Mouse (Mus musculus) small intestine, adult 2 months (tissue): Measurements from ENCODE around the gene Icam2. TPM values are rescaled to one million over a fixed set of nuclear protein-coding genes. Genes with fewer than 3 reads are reported as not detected.
"Not testable (repeated sequence)": the region's sequence is repeated elsewhere in the genome, so short reads cannot be mapped to it uniquely, and the experiment has no call there.

ENCODE experiments used
- H3K27ac ChIP-seq: fragments of 200-500 bp; 2 replicates; pipeline ENCODE4 v1.5.1; 2012; ENCODE audit warnings: low read depth, low read length, control low read depth, inconsistent platforms; ENCODE audit not compliant: insufficient read depth
- H3K27me3 ChIP-seq: fragments of 200-500 bp; 2 replicates; pipeline ENCODE4 v1.6.1; 2012; ENCODE audit warnings: mild to moderate bottlenecking, moderate library complexity, low read length, inconsistent platforms; ENCODE audit not compliant: control insufficient read depth, insufficient read depth
- H3K36me3 ChIP-seq: fragments of 200-500 bp; 2 replicates; pipeline ENCODE4 v1.6.1; 2012; ENCODE audit warnings: mild to moderate bottlenecking, low read length, control low read depth, inconsistent platforms; ENCODE audit not compliant: control insufficient read depth, insufficient read depth
- H3K4me1 ChIP-seq: fragments of 200-500 bp; 2 replicates; pipeline ENCODE4 v1.6.1; 2012; ENCODE audit warnings: low read length, inconsistent platforms, mixed read lengths; ENCODE audit not compliant: control insufficient read depth, insufficient read depth, insufficient read length
- H3K4me3 ChIP-seq: fragments of 200-500 bp; 2 replicates; pipeline ENCODE4 v1.5.1; 2012; ENCODE audit warnings: low read depth, mild to moderate bottlenecking, control low read depth, inconsistent platforms, low read length, moderate library complexity
- CTCF ChIP-seq: fragments of 200-500 bp; IDR thresholded peaks from 2 replicates; pipeline ENCODE4 v1.5.1; 2012; ENCODE audit warnings: low read depth, mild to moderate bottlenecking, control low read depth, inconsistent platforms, low read length, moderate library complexity, mixed read lengths; ENCODE audit not compliant: insufficient replicate concordance, insufficient read length; ENCODE audit errors: extremely low read depth
- POLR2A ChIP-seq: fragments of 200-500 bp; IDR thresholded peaks from 2 replicates; pipeline ENCODE4 v1.6.1; 2012; ENCODE audit warnings: low read depth, mild to moderate bottlenecking, control low read depth, inconsistent platforms, low read length, moderate library complexity
- WGBS: fragments of 180-500 bp; shearing (Covaris S2); methylation state at CpG from one replicate; pipeline ENCODE4 v1.1.7; 2018; 5-methylcytosine and 5-hydroxymethylcytosine counted together
- polyA plus RNA-seq: library from polyadenylated mRNA; depleted of rRNA; stranded (reverse); fragments of >200 nt; gene quantifications from 2 replicates; pipeline ENCODE4 v1.2.3, GENCODE M21; 2012

Icam2 gene
- polyA plus RNA-seq, 1 experiment = 10.4 TPM

DNA sequence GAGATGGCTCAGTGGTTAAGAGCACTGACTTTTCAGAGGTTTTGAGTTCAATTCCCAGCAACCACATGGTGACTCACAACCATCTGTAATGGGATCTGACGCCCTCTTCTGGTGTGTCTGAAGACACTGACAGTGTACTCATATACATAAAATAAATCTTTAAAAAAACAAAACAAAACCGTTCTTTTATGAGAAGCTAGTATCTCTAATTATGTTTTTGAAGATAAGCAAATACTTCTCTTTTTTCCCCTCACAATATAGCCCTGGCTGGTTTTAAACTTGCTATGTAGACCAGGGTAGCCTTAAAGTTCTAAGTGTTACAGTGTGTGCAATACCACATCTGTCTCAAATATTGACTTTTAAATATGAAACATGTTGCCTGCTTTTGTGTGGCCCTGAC lies 23.3 kb upstream of the Icam2 start:
- no peak overlapping the region for H3K4me3 ChIP-seq
- 80% methylated on average over 2 of the region's 2 CpGs for WGBS
- peaks cover 61% of the 10 kb centered on the region for H3K36me3 ChIP-seq
- H3K4me1 ChIP-seq = no peaks in the 10 kb centered on the region
- TF ChIP-seq POLR2A (no peak), CTCF (no peak)
- no peak overlapping the region for H3K27ac ChIP-seq
- H3K27me3 ChIP-seq = no peaks in the 10 kb centered on the region

GRCm38 (mm10) chr11:106410507-106410906 lies 22.6 kb upstream of the Icam2 start:
- H3K27ac ChIP-seq = no peak overlapping the region
- H3K4me3 ChIP-seq = no peak overlapping the region
- no peaks in the 10 kb centered on the region for H3K27me3 ChIP-seq
- H3K36me3 ChIP-seq = peaks cover 63% of the 10 kb centered on the region
- H3K4me1 ChIP-seq = no peaks in the 10 kb centered on the region
- WGBS = 81% methylated on average over 3 of the region's 3 CpGs
- TF ChIP-seq CTCF (no peak), POLR2A (no peak)

DNA sequence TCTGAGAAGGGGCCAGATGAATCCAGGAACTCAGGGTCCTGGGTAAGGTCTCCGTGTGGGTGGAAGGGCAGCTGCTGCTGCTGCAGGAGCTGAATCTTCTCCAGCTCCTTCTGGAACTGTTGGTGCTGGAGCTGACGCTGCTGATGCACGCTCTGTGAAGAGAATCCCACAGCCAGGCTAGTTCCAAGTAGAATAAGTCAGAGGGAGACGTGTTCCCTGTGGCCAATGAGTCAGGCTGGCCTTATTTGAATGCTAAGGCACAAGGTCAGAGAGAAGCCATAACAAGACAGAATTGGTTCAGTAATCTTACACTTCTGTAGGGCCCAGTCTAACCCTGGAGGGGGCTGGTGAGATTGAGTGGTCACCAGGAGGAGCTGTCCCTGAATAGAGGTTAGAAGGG lies 22.1 kb upstream of the Icam2 start:
- Histone ChIP-seq H3K4me3 (no peak overlapping the region), H3K27ac (no peak overlapping the region), H3K36me3 (peaks cover 64% of the 10 kb centered on the region), H3K4me1 (no peaks in the 10 kb centered on the region), H3K27me3 (no peaks in the 10 kb centered on the region)
- no peak for TF ChIP-seq CTCF
- TF ChIP-seq POLR2A = no peak
- 91% methylated on average over 4 of the region's 4 CpGs for WGBS

- H3K36me3 ChIP-seq = peaks cover 61% of the 10 kb centered on the region
- TF ChIP-seq CTCF = no peak
- no peak for TF ChIP-seq POLR2A
- no peak overlapping the region for H3K4me3 ChIP-seq
- no peaks in the 10 kb centered on the region for H3K27me3 ChIP-seq
- H3K27ac ChIP-seq = no peak overlapping the region
- H3K4me1 ChIP-seq = no peaks in the 10 kb centered on the region
- 91% methylated on average over 8 of the region's 8 CpGs for WGBS
These were observed 10.6 kb upstream of the Icam2 start for GRCm38 (mm10) chr11:106398481-106398880.

- Histone ChIP-seq H3K4me1 (no peaks in the 10 kb centered on the region), H3K4me3 (no peak overlapping the region), H3K27me3 (no peaks in the 10 kb centered on the region), H3K36me3 (peaks cover 57% of the 10 kb centered on the region), H3K27ac (no peak overlapping the region)
- 86% methylated on average over 3 of the region's 3 CpGs for WGBS
- TF ChIP-seq POLR2A (no peak), CTCF (no peak)
These were observed 9.8 kb upstream of the Icam2 start for GRCm38 (mm10) chr11:106397656-106398055.

- H3K4me3 ChIP-seq, H3K4me1 ChIP-seq, H3K27ac ChIP-seq, H3K27me3 ChIP-seq: not testable (repeated sequence)
- H3K36me3 ChIP-seq = peaks cover 32% of the 10 kb centered on the region
- 91% methylated on average over 2 of the region's 2 CpGs for WGBS
These were observed 6.2 kb upstream of the Icam2 start for GRCm38 (mm10) chr11:106394055-106394454.

GRCm38 (mm10) chr11:106393331-106393616 lies 5.4 kb upstream of the Icam2 start:
- H3K4me3 ChIP-seq = no peak overlapping the region
- TF ChIP-seq POLR2A (no peak), CTCF (no peak)
- no peak overlapping the region for H3K27ac ChIP-seq
- 60% methylated on average over 4 of the region's 4 CpGs for WGBS
- H3K27me3 ChIP-seq = no peaks in the 10 kb centered on the region
- H3K4me1 ChIP-seq = peaks cover 1% of the 10 kb centered on the region
- H3K36me3 ChIP-seq = peaks cover 25% of the 10 kb centered on the region
